Mouse (Mus musculus) central nervous system, embryonic 14 days (tissue): ENCODE measurements around the gene Gdf11. TPM values are rescaled to one million over a fixed set of nuclear protein-coding genes. Genes with fewer than 3 reads are reported as not detected.

ENCODE experiments used
- polyA plus RNA-seq: library from polyadenylated mRNA; depleted of rRNA; stranded (reverse); fragments of >200 nt; gene quantifications from 2 replicates; pipeline ENCODE4 v1.2.3, GENCODE M21; 2012; rRNA removed

Gene Gdf11
- 13.5 and 14.0 TPM in 2 replicates for polyA plus RNA-seq

DNA sequence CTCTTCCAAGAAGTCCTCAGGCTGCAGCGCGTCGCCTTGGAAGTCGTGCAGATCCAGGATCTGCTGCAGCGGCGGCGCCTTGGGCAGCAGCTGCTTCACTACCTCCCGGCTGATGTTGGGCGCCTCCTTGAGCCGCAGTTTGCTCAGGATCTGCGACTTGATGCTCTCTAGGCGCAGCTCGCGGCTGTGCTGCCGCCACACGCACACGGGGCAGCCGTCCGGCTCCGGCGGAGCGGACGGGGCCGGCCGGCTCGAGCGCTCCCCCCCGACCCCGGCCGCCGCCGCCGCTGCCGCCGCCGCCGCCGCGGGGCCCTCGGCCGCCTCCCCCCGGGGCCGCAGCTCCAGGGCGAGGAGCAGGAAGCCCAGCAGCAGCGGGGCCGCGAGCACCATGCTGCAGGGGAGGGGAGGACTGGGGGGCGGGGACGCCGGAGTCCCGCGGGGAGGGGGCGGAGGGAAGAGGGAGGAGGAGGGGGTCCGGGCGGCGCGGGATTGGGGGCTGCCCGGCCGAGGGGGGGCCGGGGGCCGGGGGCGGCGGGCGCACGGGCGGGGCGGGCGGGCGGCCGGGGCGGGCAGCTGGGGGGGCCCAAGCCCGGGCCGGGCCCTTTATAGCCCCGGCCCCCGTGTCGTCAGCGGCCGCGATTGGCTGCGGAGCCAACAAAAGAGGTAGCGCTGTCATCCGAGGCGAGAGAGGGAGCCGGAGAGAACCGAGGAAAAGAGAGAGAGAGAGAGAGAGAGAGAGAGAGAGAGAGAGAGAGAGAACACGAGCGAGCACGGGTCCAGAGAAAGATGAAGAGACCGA, at the start of gene Gdf11:
Gene Gdf11, minus strand, starts transcription at position 423 of the 799 bp plus-strand sequence.

DNA sequence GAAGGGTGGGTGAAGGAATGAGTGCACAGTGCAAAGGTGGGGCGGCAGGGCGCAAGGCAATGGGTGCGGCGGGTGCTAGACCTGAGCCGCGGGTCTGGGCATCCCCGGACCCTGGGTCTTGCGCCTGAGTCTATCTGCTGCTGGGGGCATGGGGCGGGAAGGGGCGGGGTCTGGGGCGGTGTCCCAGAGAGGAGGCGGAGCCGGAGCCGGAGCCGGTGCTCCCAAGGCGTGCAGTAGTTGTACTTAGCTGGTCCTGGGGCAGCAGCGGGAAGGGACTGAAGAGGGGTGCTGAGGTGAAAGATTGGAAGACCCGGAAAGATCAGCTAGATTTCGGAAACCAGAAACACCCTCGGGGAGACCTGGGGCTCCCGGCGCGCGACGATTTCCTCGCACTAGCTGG, 42.1 kb upstream of the Gdf11 start, which contains the start of gene Itga7:
Gene Itga7, plus strand, starts transcription at position 245 of the 400 bp plus-strand sequence.

DNA sequence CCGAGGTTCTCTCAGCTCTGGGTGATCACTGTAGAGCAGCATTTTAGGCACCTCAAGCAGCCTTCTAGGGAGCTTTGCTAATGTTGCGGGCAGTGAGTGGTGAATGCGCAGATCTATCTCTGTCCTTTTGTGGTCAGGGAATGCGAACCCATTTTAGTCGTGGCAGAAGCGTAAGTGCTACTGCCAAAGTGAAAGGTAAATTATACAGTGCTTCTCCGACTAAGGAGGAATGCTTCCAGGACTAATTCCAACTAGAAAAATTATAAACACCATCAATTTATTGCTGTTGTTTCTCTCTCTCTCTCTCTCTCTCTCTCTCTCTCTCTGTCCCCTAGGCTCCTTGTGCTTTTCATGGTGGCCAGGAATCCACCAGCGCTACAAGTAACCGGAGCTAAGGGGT, 32.4 kb upstream of the Gdf11 start, which contains the start of gene Bloc1s1:
Gene Bloc1s1, minus strand, starts transcription at position 101 of the 400 bp plus-strand sequence.

DNA sequence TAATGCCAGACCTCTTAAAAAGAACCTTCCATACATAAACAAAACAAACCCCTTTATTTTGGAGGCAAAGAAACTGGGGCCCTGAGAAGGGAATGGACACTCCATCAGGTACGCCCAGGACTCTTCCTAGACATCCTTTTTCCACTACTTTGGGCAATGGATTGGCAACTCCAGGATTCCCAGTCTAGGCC, 31.2 kb upstream of the Gdf11 start, which contains the start of gene Rdh5:
Gene Rdh5, minus strand, starts transcription at position 67 of the 191 bp plus-strand sequence.

GRCm38 (mm10) chr10:128900698-128901097, 9.2 kb upstream of the Gdf11 start, which contains the start of gene Cd63:
Gene Cd63, plus strand, starts transcription at chr10:128900989.

Other genes starting within 250 kb of the Gdf11 start
- 20.6 and 21.6 TPM in 2 replicates for gene Ikzf4, start 245.7 kb downstream of the Gdf11 start, polyA plus RNA-seq
- 11.9 and 12.8 TPM in 2 replicates for gene Suox, start 217.6 kb downstream of the Gdf11 start, polyA plus RNA-seq
- 99.1 and 109 TPM in 2 replicates for gene Rab5b, start 195.5 kb downstream of the Gdf11 start, polyA plus RNA-seq
- 0.32 and 2.9 TPM in 2 replicates for gene Pmel, start 187.5 kb downstream of the Gdf11 start, polyA plus RNA-seq
- gene Cdk2, start 186.7 kb downstream of the Gdf11 start, polyA plus RNA-seq: 42.0 and 48.0 TPM in 2 replicates
- gene Dgka, start 146.9 kb downstream of the Gdf11 start, polyA plus RNA-seq: 9.1 and 13.5 TPM in 2 replicates
- 67.1 and 67.8 TPM in 2 replicates for gene Pym1, start 143.8 kb downstream of the Gdf11 start, polyA plus RNA-seq
- 0.69 and 0.94 TPM in 2 replicates for gene Mmp19, start 100.8 kb downstream of the Gdf11 start, polyA plus RNA-seq
- 27.9 and 30.6 TPM in 2 replicates for gene Dnajc14, start 87.7 kb downstream of the Gdf11 start, polyA plus RNA-seq
- gene Tmem198b, start 87.3 kb downstream of the Gdf11 start, polyA plus RNA-seq: 25.4 and 29.3 TPM in 2 replicates
- 110 and 120 TPM in 2 replicates for gene Sarnp, start 74.4 kb downstream of the Gdf11 start, polyA plus RNA-seq
- 28.1 and 30.3 TPM in 2 replicates for gene Ormdl2, start 70.1 kb downstream of the Gdf11 start, polyA plus RNA-seq
- 92.6 and 159 TPM in 2 replicates for gene Cd63, start 9.3 kb upstream of the Gdf11 start, polyA plus RNA-seq
- gene Rdh5, start 31.2 kb upstream of the Gdf11 start, polyA plus RNA-seq: 17.9 and 20.8 TPM in 2 replicates
- gene Bloc1s1, start 32.3 kb upstream of the Gdf11 start, polyA plus RNA-seq: 315 and 318 TPM in 2 replicates
- 4.4 and 11.0 TPM in 2 replicates for gene Itga7, start 42.1 kb upstream of the Gdf11 start, polyA plus RNA-seq
- not detected in 2 replicates for gene Mettl7b, start 69.3 kb upstream of the Gdf11 start, polyA plus RNA-seq
- gene Olfr9, start 97.7 kb upstream of the Gdf11 start, polyA plus RNA-seq: not detected in 2 replicates
- gene Olfr763, start 119.1 kb upstream of the Gdf11 start, polyA plus RNA-seq: not detected in 2 replicates
- gene Olfr764-ps1, start 148.2 kb upstream of the Gdf11 start, polyA plus RNA-seq: not detected in 2 replicates
- not detected in 2 replicates for gene Olfr765, start 158.3 kb upstream of the Gdf11 start, polyA plus RNA-seq
- gene Olfr766-ps1, start 177.3 kb upstream of the Gdf11 start, polyA plus RNA-seq: not detected in 2 replicates
- gene Olfr767, start 191.2 kb upstream of the Gdf11 start, polyA plus RNA-seq: not detected in 2 replicates
- gene Olfr768, start 207.7 kb upstream of the Gdf11 start, polyA plus RNA-seq: not detected in 2 replicates
- not detected in 2 replicates for gene Olfr769, start 226.1 kb upstream of the Gdf11 start, polyA plus RNA-seq
- gene Olfr770, start 247.3 kb upstream of the Gdf11 start, polyA plus RNA-seq: not detected in 2 replicates